Mouse (Mus musculus) pancreas, adult 10 weeks (tissue): ENCODE results near the gene Ambn. TPM values are rescaled to one million over a fixed set of nuclear protein-coding genes. Genes with fewer than 3 reads are reported as not detected.

Experiments
- polyA plus RNA-seq: library from polyadenylated mRNA; stranded (reverse); fragments of 350-450 nt; fragmentation: Illumina TruSeq; extraction: RNeasy Lipid Tissue Mini Kit (QIAGEN cat#74804); gene quantifications from one replicate; pipeline ENCODE4 v1.2.3, GENCODE M21; 2015; ENCODE audit warnings: low read depth, low replicate concordance; ENCODE audit not compliant: insufficient read depth

Gene Ambn
- not detected for polyA plus RNA-seq

GRCm38 (mm10) chr5:88455691-88456090 is at the start of gene Ambn:
Ambn (plus strand) TSS chr5:88455991.

GRCm38 (mm10) chr5:88487675-88488074 is 31.9 kb downstream of the Ambn start, which contains the start of gene Enam:
Enam (plus strand) TSS chr5:88487975.

Other genes with a start within 250 kb of the Ambn start
- gene Gm7714, start 187.1 kb upstream of the Ambn start, polyA plus RNA-seq = not detected
- not detected for gene Prol1, start 138.7 kb upstream of the Ambn start, polyA plus RNA-seq
- not detected for gene Amtn, start 79.9 kb upstream of the Ambn start, polyA plus RNA-seq
- gene Enam, start 32.0 kb downstream of the Ambn start, polyA plus RNA-seq = not detected
- 10.1 TPM for gene Jchain, start 71.9 kb downstream of the Ambn start, polyA plus RNA-seq
- 7.8 TPM for gene Utp3, start 98.5 kb downstream of the Ambn start, polyA plus RNA-seq
- 5.2 TPM for gene Rufy3, start 109.0 kb downstream of the Ambn start, polyA plus RNA-seq
- gene Grsf1, start 220.2 kb downstream of the Ambn start, polyA plus RNA-seq = 12.7 TPM